Mouse (Mus musculus): ENCODE data around the gene Snx17.
A peak's percentile ranks its signal among the peaks of the same experiment; 100 is the strongest.

Snx17 gene

DNA sequence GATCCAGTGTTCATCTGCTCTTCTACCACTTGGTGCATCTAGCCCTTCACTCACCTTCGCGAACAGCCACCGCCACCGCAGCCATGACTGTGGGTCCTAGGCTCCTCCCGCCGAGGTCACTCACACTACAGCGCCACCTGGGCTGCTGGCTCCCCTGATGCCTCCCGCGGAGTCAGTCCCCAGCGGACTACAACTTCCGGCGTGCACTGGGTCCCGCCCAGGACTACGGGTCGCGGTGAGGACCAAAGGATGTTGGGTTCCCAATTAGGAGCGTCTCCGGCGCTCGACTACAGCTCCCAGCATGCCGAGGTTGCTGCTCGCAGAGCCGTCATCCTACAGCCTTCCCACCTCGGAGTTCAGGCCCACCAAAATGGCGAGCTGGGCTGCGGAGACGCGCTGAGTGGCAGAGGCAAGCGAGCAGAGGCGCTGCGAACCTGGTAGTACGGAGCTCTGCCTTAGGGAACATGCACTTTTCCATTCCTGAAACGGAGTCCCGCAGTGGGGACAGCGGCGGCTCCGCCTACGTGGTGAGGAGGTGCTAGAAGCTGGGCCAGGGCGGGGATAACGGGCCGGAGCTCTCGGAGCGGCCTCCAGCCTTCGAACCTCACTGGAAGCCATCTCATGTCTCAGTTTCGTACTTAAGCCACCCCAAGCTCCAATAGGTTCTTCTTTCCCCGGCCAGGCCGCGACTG lies at the start of gene Snx17, which contains the start of gene Eif2b4:
Gene Snx17, plus strand, starts transcription at position 289 of the 692 bp plus-strand sequence.
Gene Eif2b4, minus strand, starts transcription at position 492 of the 692 bp plus-strand sequence.
- peak; percentile 99 for DNase-seq

DNA sequence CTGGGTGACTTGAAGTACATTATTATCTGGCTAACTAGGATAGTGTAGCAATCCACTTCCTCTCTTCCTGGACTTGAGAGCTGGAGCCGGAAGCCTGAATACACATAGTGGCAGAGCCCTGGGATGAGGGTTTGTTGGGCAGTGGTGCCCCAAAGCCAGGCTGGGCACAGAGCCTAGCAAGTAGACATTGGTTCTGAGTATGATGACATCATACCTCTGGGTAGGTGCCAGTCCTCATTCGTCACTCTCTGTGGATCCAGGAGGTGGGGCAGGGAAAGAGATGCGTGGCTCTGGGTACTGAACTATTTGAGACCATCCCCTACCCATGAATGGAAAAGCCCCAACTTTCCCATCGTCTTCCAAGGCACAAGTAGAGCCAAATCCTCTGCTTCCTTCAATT lies 43.2 kb upstream of the Snx17 start:
- DNase-seq: no peak

DNA sequence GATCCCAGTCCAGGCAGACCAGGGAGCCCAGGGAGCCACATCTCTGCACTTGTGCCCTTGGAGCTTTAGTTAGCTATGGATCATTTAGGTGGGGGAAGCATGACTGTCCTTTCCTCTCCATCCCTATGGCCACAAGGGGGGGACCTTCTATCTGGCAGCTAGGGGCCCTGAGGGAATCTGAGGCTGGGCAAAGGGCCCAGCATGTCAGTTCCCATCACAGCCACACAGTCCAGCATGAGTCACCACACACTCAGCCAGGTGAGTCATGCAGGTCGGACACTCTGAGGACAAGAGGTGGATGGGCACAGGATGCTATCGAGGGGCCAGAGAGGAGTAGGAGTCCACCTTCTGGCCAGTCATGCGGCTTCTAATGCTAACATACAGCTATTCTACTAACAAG lies 41.3 kb upstream of the Snx17 start:
- peak; percentile 65 for DNase-seq

DNA sequence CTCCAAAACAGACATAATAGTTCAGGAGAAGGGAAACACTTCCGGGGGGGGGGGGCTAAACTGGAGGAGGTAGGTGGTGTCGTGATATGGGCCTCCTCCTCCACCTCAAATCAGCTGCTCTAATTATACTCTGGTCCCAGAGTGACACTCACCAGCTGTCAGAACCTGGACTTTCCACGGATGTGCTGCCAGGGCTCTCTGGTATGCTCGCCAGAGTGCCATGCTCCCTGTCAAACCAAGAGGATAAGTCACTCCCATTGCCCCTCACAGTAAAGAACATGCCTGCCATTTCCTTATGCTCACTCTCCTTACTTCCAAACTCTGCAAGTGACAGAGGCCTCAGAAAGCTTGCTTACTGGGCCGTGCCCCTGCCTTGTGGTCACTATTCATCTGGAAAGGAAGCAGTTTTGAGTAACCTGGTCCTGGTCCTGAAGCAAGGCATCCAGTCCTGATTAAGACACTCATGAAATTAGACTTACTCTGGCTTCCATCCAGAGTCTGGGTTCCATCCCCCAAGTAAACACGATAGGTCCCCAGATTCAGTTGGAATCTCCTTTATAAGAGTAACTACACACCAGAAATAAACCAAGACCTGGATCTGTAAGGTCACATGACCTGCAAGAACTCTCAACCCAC lies 39.4 kb upstream of the Snx17 start:
- no peak for DNase-seq

DNA sequence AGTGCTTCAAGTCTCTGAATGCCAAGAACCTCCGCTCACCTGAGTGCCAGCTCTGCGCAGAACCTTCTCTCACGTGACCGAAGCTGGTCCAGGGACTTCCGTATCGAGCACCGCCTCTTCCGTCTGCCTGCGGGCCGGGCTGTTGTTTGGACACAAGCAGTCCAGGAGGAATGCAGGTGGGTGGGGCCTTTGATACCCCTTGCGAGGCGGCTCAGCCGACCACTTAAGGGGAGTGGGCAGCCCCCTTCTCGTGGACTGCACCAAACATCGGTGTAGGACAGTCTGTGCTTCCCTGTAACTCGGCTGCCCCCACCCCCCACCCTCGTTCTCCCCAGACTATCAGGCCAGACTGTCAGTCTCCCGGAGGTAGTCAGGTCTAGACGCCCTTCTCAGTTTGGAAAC lies 38.9 kb upstream of the Snx17 start, which contains the start of gene Mpv17:
Gene Mpv17, minus strand, starts transcription at position 100 of the 402 bp plus-strand sequence.
- peak; percentile 89 for DNase-seq

DNA sequence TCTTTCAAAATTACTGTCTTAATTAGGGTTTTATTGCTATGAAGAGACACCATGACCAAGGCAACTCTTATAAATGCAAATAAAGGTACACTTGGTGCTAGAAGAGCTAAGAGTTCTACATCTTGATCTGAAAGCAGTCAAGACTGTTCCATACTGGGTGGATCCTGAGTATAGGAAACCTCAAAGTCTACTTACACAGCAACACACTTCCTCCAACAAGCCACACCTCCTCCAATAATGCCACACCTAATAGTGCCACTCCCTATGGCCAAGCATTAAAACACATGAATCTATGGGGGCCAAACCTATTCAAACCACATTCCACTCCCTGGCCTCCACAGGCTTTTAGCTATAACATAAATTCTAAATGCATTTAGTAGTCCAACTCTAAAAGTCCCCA lies 30.6 kb upstream of the Snx17 start:
- no peak for DNase-seq

DNA sequence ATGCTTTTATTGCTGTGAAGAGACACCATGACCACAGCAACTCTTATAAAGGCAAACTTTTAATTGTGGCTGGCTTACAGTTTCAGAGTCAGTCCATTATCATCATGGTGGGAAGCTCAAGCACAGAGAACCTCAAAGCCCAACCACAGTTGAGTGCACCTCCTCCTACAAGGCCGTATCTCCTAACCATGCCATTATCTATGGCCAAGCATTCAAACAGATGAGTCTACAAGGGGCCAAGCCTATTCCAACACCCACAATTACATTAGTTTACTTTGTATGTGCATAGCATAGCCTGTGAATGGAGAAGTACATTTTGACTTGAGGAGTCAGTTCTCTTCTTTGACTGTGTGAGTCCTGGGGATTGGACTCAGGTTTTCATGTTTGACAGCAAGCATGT lies 28.1 kb upstream of the Snx17 start:
- no peak for DNase-seq

DNA sequence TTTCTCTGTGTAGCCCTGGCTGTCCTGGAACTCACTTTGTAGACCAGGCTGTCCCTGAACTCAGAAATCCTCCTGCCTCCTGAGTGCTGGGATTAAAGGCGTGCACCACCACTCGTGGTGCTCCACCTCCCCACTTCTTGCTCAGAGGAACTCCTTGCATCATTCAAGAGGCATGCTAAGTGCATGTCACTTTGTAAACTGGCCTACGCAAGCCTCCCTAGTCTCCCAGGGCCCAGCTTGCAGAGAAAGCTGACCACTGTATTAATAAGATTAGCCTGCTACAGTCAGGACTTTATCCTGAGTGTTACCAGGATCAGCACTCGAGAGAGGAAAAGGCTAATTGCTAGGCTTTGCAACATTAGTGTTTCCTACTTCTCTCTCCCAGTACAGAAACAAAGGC lies 24.4 kb upstream of the Snx17 start:
- DNase-seq: no peak

DNA sequence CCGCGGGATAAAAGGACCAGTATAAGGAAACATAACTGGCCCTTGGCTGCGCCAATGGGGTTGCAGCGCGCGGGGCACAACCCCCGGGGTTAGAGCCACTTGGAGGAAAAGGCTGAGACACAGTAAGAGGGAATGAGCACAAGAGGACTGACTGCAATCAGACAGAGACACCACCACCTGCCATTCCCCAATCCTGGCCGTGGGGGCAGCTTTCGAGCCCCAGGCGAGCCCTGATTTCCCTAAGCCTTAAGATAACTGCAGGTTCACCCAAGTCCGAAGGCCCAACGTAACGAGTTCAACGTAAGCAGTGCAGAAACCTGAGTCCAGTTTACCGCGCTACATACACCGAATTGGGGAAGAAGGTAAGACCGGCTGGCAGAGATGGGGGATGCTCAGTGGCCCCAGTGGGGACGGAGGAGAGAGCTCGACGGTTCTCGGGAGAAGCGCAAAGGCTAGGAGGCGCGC lies 13.7 kb upstream of the Snx17 start:
- DNase-seq: no peak

DNA sequence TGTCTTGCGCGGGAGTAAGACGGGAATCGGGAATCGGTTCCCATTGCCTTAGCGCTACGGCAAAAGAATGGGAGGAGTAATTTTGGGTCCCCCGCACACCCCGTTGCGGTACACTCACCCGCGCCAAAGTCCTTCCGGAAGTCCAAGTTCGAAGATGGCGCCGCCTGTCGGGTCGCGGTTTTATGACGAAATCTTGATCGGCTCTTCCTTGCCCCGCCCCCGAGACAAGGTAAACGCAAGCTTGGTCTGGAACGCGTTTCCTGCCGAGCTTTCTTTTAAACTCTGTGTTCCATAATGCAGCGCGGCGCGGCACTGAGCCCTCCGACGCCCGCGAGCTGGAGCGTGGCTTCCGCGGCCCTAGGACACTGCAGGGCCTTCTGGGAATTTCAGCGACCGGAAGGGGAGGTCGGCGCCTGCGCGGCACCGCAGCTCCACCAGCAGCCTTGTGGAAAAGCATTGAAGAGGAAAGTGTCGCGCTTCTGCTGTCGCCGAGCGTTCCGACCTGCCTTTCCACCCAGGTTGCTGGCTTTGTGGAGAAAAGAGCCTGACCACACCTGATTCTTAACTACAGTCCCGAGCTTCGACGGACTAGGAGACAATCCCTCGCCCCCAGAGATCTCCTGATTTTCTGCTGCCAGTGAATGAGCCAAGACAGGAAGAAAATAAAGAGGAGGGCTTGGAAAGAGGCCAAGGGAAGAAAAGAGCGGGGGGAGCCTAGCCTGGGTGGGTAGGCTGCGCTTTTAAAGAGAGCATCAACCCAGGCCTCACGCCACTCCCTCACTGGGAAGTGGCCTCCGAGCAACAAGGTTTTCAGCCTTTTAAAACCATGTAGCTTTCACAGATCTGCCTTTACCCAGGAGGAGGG lies 13.0 kb upstream of the Snx17 start, which contains the start of the genes Gm29609 and Gtf3c2:
Gene Gm29609, minus strand, starts transcription at position 146 of the 865 bp plus-strand sequence.
Gene Gtf3c2, minus strand, starts transcription at position 379 of the 865 bp plus-strand sequence.
- peak; percentile 98 for DNase-seq

DNA sequence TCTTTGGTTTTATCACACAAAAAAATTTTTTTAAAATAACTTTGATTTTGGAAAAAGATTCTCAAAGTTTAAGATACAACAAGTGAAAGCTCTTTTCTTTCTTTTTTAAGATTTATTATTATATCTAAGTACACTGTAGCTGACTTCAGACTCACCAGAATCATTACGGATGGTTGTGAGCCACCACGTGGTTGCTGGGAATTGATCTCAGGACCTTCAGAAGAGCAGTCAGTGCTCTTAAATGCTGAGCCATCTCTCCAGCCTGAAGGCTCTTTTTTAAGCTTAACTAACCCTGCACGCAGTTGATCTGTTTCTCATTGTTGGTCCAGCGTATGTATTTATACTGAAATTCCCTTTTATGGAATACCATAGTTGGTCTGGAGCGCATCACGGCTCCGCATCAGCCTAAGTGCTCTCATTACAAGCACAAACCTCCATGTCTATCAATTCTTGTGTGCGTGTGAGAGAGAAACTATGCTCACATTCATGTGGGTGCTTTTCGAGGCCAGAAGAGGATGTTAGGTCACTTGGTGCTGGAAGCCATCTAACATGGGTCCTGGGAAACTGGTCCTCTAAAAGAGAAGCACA lies 11.8 kb upstream of the Snx17 start:
- DNase-seq: no peak

DNA sequence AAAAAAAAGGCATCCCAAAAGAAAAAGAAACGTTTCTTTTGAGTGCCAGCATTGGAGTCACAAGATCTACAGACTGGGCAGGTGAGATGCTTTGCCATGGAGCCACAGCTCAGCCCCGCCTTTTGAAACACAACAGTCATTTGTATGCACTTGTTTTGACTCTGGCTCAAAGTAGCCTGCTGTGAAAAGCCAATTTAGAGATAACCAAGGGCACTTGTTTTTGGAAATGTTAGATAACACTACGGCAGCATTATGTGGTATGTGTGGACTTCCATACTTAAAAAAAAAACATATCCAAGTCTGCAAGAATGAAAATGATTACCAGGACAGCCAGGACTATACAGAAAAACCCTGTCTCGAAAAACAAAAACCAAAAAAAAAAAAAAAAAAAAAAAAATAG lies 9.3 kb upstream of the Snx17 start:
- no peak for DNase-seq

DNA sequence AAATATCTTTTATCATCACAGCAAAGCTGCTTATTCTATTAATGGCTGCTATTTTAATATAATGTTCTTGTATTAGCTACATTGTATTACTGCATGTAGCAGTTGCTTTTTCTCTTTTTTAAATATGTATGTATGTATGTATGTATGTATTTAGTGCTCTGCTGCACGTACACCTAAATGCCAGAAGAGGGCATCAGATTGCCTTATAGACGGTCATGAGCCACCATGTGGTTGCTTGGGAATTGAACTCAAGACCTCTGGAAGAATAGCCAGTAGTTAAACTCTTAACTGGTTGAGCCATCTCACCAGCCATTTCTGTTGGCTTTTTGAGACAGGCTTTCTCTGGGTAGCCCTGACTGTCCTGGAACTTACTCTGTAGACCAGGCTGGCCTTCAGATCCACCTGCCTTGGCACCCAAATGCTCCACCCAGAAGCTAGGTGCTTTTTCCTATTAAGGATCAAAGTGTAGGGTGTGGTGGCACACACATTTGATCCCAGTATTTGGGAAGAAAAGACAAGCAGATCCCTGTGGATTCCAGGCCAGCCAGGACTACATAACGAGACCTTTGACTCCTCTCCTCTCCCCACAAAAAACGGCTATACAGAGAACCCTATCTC lies 4.7 kb upstream of the Snx17 start:
- no peak for DNase-seq

DNA sequence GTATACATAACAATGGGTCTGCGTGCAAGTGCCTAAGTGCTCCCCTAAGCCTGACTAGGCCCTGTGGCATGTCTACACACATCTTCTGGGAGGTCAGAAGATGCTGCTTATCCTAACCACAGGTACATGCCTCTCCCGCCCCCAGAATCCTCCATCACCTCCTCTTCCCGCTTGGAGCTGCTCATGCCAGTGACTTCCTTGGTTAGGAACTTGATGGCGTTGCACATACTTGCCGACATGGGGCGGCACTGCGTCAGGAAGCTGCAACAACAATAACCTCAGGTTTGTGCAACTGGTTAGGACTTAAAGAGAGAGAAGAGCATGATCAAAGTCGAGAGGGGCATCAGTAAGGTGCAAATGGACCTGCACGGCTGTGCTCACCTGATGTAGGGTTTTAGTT lies 2.8 kb upstream of the Snx17 start:
- DNase-seq: peak; percentile 36

DNA sequence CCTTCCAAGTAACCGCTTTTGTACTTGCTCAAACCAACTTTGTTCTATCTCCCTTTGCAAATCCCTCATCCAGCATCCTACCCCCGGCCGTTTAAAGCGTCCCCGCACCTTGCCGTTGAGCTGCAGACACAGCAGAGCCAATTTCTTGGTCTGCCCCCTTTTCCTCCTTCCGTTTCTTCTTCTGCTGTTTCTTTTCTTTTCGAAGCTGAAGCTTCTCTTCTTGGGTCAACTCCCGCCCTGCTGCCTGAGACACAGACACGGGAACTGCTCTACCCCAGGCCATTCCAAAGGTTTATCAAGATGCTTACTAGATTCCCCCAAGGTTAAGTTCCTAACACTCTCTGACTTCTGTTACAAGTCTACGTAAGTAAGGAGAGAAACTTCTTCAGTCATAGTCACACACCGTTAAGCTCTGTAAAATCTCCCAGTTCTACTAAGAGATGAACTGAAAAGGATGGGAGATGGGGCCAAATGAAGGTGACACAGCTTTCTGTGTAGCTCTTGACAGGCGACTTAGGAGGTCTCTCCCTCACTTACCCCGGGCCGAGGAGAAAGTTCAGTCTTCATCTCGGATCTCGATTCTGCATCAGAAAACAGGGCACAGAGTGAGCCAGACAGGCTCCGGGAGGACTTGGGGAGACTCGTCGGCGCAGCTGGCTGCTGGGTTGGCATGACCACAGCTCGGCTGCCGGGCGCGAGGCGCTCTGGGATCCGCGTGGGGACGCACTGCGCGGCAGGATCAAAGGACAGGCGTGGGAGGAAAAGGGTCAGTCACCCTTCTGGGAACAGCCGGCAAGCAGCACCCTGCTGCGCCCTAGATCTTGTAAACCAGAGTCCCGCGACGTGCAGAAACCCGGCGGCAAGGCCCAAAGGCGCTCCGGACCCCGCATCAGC lies 735 bp upstream of the Snx17 start:
- DNase-seq: no peak

DNA sequence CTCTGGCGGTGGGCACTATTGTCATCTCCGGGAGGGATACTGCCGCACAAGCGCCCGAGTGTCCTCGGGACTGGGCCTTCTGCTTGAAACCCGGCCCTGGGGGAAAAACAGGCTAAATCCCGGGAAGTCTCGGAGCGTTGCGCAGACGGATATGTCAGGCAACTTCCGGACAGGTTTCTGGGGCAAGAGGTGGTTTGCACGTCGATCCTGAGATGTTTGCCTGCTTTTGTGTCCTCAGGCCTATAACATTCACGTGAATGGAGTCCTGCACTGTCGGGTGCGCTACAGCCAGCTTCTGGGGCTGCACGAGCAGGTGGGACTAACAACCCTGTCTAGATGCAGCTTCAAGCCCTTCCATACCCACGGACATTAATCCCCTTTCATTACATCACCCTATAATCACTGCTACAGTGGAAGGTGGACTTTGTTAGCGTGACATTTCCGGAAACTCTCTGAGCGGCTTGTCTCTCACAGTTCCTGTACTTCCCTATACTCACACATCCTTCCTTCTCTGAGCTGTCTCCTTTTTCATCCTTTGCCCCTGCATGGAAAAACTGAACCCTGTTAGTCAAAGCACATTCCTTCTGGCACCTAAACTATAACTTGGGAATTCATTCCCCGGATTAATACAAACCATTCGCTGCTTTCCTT lies 729 bp downstream of the Snx17 start:
- DNase-seq: no peak

DNA sequence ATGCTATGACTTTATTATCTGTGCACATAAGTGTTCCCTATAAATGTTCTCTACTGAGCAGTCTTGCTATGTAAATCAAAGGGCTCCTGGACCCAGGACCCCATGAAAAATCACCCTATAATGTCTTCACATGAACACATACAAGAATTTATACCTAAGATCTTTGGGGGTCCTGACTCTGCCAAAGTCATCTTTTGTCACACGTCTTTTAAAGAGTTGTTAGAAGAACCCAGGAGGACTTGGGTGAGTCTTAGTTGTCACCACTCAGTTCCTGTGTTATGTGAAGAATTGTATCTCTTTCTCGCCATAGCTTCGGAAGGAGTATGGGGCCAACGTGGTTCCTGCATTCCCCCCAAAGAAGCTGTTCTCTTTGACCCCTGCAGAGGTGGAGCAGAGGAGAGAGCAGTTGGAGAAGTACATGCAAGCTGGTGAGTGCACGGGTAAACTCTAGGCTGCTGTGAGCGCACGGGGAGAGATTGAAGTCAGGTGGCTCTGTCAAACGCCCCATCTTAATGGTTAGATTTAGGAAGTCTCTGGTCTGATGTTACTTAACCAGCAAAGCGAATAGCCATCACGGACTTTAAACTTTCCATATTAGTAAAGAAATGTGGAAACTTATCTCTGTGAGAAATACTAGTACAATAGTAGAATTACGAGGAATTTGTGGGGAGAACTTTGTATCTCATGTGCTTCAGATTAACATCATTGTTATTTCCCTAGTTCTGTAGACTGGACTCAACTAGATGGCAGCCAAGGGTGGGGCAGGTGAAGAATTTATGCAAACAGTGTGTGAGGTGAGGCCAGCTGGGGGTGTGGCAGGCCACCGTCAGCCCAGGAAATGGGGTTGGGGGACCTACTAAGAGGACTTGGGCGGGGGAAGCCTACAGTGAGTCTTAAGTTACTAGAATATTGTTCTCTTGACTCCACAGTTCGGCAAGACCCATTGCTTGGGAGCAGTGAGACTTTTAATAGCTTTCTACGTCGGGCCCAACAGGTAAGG lies 1.8 kb downstream of the Snx17 start:
- DNase-seq: peak; percentile 41

DNA sequence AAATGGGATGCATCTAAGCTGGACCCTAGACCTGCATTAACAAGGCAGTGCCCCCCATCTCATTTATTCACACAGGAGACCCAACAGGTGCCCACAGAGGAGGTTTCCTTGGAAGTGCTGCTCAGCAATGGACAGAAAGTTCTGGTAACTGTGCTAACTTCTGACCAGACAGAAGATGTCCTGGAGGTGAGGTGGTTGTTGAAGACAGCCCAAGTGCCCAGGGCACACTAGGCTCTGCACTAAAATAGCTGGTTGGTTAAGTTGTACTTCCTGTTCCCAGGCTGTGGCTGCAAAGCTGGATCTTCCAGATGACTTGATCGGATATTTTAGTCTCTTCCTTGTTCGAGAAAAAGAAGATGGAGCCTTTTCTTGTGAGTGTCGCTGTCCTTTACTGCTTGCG lies 2.6 kb downstream of the Snx17 start:
- DNase-seq: no peak

DNA sequence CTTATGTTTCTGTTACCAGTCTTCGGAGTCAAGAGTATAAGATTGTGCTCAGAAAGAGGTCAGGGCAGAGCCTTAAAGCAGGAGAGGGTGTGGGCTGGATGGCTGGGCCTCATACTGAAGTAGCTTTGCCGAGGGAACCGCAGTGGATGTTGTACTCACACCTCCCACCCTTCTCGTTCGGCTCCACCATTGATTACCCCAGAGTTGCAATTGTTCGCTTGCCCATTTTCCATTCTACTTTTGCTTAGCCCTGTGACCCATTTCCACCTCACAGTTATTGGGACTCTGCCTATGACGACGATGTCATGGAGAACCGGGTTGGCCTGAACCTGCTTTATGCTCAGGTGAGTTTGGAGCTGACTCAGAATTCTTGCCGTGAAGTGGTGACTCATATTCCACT lies 3.2 kb downstream of the Snx17 start:
- DNase-seq: no peak

DNA sequence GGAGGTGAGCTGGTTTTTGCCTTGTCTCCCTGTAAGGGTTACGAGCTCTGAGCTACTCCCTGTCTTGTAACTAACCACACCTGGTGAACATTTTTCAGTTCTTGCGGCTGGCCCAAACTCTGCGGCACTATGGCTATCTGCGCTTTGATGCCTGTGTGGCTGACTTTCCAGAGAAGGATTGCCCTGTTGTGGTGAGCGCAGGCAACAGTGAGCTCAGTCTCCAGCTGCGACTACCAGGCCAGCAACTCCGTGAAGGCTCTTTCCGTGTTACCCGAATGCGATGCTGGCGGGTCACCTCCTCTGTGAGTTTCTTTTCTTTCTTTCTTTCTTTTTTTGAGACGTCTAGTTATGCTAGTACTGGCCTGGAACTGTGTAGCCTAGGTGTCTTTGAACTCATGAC lies 4.0 kb downstream of the Snx17 start:
- no peak for DNase-seq

All from cerebellum, adult 11-12 months (tissue).